Mouse (Mus musculus) heart, embryonic 11.5 days (tissue): ENCODE measurements around the gene Ube2b. TPM values are rescaled to one million over a fixed set of nuclear protein-coding genes. Genes with fewer than 3 reads are reported as not detected.

Experiments used
- ATAC-seq: fragments of 200-750 bp; cut with Nextera tagmentation; replicated peaks from 2 replicates; pipeline ENCODE4 v1.8.0; 2017; ENCODE audit warnings: moderate library complexity; ENCODE audit not compliant: insufficient number of reproducible peaks, low FRiP score, low TSS enrichment
- H3K27ac ChIP-seq: fragments of 300-500 bp; sonication (generic); 2 replicates; pipeline ENCODE4 v1.5.1; 2014; ENCODE audit warnings: mild to moderate bottlenecking, low read depth, low read length
- H3K27me3 ChIP-seq: fragments of 300-500 bp; sonication (generic); 2 replicates; pipeline ENCODE4 v1.6.1; 2014; ENCODE audit warnings: mild to moderate bottlenecking, low read length, mixed read lengths; ENCODE audit not compliant: control insufficient read depth, insufficient read depth
- H3K36me3 ChIP-seq: fragments of 300-500 bp; sonication (generic); 2 replicates; pipeline ENCODE4 v1.6.1; 2014; ENCODE audit warnings: mild to moderate bottlenecking, low read length, moderate library complexity, mixed read lengths; ENCODE audit not compliant: control insufficient read depth, insufficient read depth
- H3K4me1 ChIP-seq: fragments of 300-500 bp; sonication (generic); 2 replicates; pipeline ENCODE4 v1.6.1; 2014; ENCODE audit warnings: low read length; ENCODE audit not compliant: control insufficient read depth, insufficient read depth
- H3K4me2 ChIP-seq: fragments of 300-500 bp; sonication (generic); 2 replicates; pipeline ENCODE4 v1.6.1; 2014; ENCODE audit warnings: mild to moderate bottlenecking, moderate library complexity
- H3K4me3 ChIP-seq: fragments of 300-500 bp; sonication (generic); 2 replicates; pipeline ENCODE4 v1.5.1; 2014; ENCODE audit warnings: low read depth, low read length
- H3K9ac ChIP-seq: fragments of 300-500 bp; sonication (generic); 2 replicates; pipeline ENCODE4 v1.6.1; 2014; ENCODE audit warnings: mild to moderate bottlenecking, low read depth, low read length, moderate library complexity
- H3K9me3 ChIP-seq: fragments of 300-500 bp; sonication (generic); replicated peaks from 2 replicates; pipeline ENCODE4 v1.6.1; 2016; ENCODE audit warnings: low read length; ENCODE audit not compliant: control insufficient read depth
- WGBS: fragments of 180-500 bp; shearing (Covaris S2); extraction: QIAGEN DNeasy Blood & Tissue Kit; methylation state at CpG from one replicate; pipeline ENCODE4 v1.1.7; 2014; ENCODE audit not compliant: insufficient replicate concordance; 5-methylcytosine and 5-hydroxymethylcytosine counted together
- polyA plus RNA-seq: library from polyadenylated mRNA; unstranded; fragments of >200 nt; fragmentation: Nextera tagmentation; extraction: Ambion mirVana; gene quantifications from 2 replicates; pipeline ENCODE4 v1.2.1, GENCODE M21; 2014

Gene Ube2b
- polyA plus RNA-seq, 1 experiment from 2014 or later = 163 TPM

DNA sequence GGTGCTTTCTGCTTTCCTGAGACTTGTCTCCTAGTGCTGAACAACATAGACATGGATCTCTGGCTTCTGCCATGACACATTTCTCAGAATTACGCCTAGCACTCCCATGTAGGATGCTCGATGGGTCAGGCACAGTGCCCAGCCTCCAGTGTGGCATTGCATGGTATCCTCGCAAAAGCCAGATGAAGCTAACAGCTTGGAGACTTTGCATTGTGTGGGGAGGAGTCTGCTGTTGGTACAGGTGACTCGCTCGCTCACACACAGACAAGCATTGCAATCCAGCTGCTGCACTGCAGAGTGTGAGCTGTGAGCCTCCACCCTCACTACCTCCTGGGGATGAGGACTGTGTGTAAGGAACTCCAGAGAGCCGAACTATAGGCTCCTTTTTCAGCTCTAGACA lies 54.4 kb downstream of the Ube2b start:
- no peak overlapping the region for H3K4me3 ChIP-seq
- H3K27ac ChIP-seq = peak overlapping the region; percentile 82
- WGBS = 68% methylated on average over 6 of the region's 6 CpGs
- H3K36me3 ChIP-seq = no peaks in the 10 kb centered on the region
- no peak overlapping the region for H3K9ac ChIP-seq
- H3K27me3 ChIP-seq = 0 out of 2 replicates have a peak, but pooled peaks cover 3% of the 10 kb centered on the region
- peaks cover 14% of the 10 kb centered on the region for H3K4me1 ChIP-seq
- H3K9me3 ChIP-seq = no peaks in the 10 kb centered on the region
- H3K4me2 ChIP-seq = no peak overlapping the region; the same call in 1 of the 2 replicates
- no peak for ATAC-seq

DNA sequence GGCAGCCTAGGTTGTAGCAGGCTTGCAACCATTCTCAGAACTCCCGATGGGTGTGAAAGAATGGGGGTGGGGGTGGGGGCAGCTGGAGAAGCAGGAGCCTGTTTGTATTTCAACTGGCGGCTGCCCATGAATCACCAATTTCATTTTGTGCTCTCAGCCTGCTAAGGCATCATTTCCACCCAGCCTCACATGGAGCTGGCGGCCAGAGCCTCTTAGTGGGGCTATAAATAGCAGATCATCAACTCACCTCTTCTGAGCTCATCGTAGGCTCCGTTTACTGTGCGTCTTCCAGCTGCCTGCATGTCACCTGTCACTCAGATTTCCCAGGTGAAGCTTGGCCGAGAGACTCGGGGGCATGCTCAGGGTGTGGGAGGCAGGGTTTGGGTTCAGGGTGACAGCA lies 55.0 kb downstream of the Ube2b start:
- no peak overlapping the region for H3K4me3 ChIP-seq
- peak overlapping the region; percentile 82 for H3K27ac ChIP-seq
- H3K4me2 ChIP-seq = peak overlapping the region; percentile 42
- H3K27me3 ChIP-seq = 0 out of 2 replicates have a peak, but pooled peaks cover 3% of the 10 kb centered on the region
- 16% methylated on average over 8 of the region's 8 CpGs for WGBS
- H3K9ac ChIP-seq = peak overlapping the region; percentile 49; the same call in 1 of the 2 replicates
- no peaks in the 10 kb centered on the region for H3K9me3 ChIP-seq
- H3K4me1 ChIP-seq = peaks cover 14% of the 10 kb centered on the region
- no peak for ATAC-seq
- H3K36me3 ChIP-seq = no peaks in the 10 kb centered on the region

DNA sequence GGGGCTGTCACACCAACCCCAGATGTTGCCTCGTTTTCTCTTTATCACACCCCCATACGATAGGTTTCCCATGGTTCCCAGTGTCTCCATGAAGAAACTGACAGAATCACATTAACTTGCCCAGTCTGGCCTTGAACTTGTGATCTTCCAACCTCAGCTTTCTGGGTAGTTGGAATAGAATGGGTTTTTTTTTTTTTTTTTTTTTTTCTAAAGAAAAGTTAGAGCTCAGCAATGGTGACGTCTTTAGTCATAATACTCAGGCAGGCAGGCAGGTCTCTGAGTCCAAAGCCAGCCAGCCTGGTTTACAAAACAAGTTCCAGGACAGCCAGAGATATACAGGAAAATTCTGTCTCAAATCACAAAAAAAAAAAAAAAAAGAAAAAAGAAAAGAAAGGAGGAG lies 56.3 kb downstream of the Ube2b start:
- no peak overlapping the region for H3K9ac ChIP-seq
- H3K4me3 ChIP-seq = no peak overlapping the region
- H3K27ac ChIP-seq = no peak overlapping the region
- H3K9me3 ChIP-seq = no peaks in the 10 kb centered on the region
- 87% methylated on average over 3 of the region's 3 CpGs for WGBS
- peaks cover 14% of the 10 kb centered on the region for H3K4me1 ChIP-seq
- no peak for ATAC-seq
- no peak overlapping the region for H3K4me2 ChIP-seq
- 0 out of 2 replicates have a peak, but pooled peaks cover 3% of the 10 kb centered on the region for H3K27me3 ChIP-seq
- no peaks in the 10 kb centered on the region for H3K36me3 ChIP-seq

DNA sequence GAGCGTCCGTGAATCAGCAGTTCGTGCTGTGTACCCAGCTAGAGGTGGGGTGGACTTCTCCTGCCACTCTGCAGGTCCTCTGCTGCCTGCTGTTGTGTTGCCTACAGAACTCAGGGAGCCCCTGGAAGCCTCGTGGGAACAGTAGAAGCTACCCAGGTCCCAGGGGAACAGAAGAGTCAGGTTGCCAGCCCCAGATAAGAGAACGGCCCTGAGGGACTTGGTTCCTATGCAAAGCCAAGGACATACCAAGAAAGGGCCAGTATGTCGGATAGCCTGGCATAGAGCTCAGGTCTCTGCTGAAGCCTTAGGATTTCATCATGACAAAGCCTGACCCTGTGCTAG lies 57.1 kb downstream of the Ube2b start:
- H3K36me3 ChIP-seq = no peaks in the 10 kb centered on the region
- no peak overlapping the region for H3K4me2 ChIP-seq

DNA sequence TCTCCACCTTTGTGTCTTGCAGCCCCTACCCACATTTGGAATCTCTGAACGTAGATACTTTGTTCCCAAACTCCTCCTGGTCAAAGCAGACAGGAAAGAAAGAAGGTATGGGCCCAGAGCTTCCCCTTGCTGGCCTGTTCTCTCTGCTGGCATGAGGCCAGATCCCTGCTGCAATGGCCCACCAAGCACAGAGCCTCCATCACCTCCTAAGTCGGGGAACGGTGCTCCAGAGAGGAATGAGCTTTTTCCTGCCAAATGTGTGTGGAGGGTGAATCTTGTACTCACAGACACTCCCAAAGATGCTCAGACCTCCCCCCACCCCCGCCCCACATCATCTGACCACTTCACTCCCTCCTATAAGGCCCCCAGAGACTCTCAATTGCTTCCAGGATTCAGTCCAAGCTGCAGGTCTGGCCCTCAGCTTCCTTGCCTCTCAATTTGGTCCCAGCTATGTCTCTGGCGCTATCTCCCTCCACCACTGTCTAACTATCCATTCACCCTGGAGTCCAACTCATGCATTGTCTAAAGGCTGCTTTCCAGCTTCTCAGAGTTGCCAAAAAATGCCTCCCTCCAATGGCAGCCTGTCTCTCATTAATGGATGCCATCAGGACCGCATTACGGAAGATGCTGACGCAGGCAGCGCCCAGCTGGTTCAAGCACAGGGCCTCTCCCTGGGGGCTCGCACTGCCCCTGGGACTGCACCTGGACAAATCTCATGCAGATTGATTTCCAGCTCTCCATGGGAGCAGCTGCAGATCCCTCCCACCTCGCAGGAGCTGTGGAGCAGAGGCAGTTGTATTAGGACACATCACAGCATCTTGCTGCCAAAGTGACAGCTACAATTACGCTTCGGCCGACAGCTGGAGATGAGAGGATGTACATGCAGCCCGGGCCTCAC lies 57.7 kb downstream of the Ube2b start:
- H3K27me3 ChIP-seq = 0 out of 2 replicates have a peak, but pooled peaks cover 3% of the 10 kb centered on the region
- ATAC-seq = no peak
- WGBS = 70% methylated on average over 15 of the region's 15 CpGs
- H3K36me3 ChIP-seq = no peaks in the 10 kb centered on the region
- no peak overlapping the region; the same call in 1 of the 2 replicates for H3K9ac ChIP-seq
- H3K27ac ChIP-seq = no peak overlapping the region
- H3K4me3 ChIP-seq = no peak overlapping the region
- H3K4me2 ChIP-seq = no peak overlapping the region
- H3K4me1 ChIP-seq = peaks cover 14% of the 10 kb centered on the region
- no peaks in the 10 kb centered on the region for H3K9me3 ChIP-seq

More for the DNA sequence above, 57.1 kb downstream of the Ube2b start:
- H3K27ac ChIP-seq = no peak overlapping the region
- peaks cover 14% of the 10 kb centered on the region for H3K4me1 ChIP-seq
- no peak for ATAC-seq
- no peak overlapping the region; the same call in 1 of the 2 replicates for H3K9ac ChIP-seq
- H3K27me3 ChIP-seq = 0 out of 2 replicates have a peak, but pooled peaks cover 3% of the 10 kb centered on the region
- H3K9me3 ChIP-seq = no peaks in the 10 kb centered on the region
- no peak overlapping the region for H3K4me3 ChIP-seq
- WGBS = 48% methylated on average over 6 of the region's 6 CpGs

DNA sequence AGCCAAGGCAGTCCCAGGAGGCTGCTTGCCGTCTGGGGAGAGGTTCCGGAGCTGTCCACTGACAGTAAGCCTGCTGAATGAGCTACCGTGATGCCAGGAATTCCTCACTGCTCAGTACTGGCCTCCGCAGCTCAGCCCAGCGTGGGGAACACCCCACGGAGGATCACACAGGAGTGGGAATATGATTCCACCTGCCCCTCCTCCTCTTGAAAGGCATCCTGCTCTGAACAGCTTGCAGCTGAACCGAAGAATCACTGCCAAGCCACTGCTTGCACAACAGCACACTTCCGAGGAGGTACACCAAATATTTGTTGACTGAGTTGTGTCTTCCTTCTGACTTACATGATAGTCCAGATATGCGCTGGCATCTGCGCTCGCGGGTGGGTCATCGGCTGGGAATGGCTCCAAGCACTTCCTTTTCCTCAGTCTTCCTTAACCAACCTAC lies 60.0 kb downstream of the Ube2b start:
- Histone ChIP-seq H3K4me2 (no peak overlapping the region), H3K36me3 (no peaks in the 10 kb centered on the region), H3K27ac (no peak overlapping the region), H3K9ac (no peak overlapping the region), H3K4me1 (peaks cover 9% of the 10 kb centered on the region), H3K27me3 (0 out of 2 replicates have a peak, but pooled peaks cover 3% of the 10 kb centered on the region), H3K4me3 (no peak overlapping the region), H3K9me3 (no peaks in the 10 kb centered on the region)
- ATAC-seq = no peak
- 45% methylated on average over 13 of the region's 13 CpGs for WGBS

DNA sequence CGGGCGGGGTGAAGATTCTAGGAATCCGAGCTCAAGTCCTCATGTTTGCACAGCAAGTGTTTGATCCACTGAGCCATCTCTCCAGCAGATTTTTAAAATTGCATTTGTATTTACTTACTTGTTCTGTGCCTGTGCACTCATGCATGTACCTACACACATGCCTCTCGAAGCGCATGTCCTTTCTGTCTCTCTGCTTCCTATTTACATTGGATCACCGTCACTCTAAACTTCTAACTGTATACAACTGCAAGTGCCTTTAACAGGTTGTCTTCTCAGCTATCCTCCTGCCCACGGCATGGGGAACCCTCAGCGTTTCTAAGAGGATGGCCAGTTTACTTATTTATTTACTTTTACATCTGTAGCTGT lies 61.0 kb downstream of the Ube2b start:
- no peak overlapping the region for H3K4me2 ChIP-seq

DNA sequence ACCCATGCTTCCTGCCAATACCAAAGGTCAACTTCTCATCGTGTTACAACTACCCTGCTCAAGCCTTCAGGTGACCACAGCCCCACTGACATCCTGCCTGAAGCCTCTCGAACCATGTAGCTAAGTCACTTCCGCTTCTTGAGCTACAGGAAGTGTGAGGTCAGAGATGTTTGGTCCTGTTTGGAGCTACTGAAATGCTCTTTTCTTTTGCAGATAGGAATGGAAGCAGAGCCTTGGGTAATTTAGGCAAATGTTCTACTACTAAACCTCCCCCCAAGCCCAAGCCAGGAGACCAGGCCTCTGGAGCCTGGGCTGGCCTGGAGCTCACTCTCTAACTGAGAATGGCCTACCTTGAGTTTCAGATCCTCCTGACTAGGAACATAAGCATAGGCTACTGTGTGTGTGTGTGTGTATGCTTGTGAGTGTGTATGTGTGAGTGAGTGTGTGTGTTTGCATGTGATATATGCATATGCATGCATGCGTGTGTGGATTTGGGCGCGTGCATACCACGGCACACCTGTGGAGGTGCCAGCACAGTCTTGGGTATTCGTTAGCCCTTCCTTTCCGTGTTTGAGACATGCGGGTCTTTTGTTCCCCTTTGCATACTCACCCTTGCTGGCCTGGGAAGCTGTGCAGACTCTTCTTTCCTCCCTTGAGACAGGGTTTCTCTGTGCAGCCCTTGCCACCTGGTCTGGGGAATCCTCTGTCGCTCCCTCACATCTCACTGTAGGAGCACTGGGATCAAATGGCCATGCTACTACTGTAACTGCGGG lies 61.6 kb downstream of the Ube2b start:
- Histone ChIP-seq H3K27me3 (0 out of 2 replicates have a peak, but pooled peaks cover 3% of the 10 kb centered on the region), H3K27ac (no peak overlapping the region), H3K9me3 (no peaks in the 10 kb centered on the region), H3K36me3 (no peaks in the 10 kb centered on the region), H3K4me1 (no peaks in the 10 kb centered on the region), H3K9ac (no peak overlapping the region), H3K4me2 (no peak overlapping the region), H3K4me3 (no peak overlapping the region)
- WGBS = 80% methylated on average over 12 of the region's 12 CpGs
- ATAC-seq = no peak

More for the DNA sequence above, 61.0 kb downstream of the Ube2b start:
- 78% methylated on average over 8 of the region's 8 CpGs for WGBS
- Histone ChIP-seq H3K4me3 (no peak overlapping the region), H3K9ac (no peak overlapping the region), H3K4me1 (no peaks in the 10 kb centered on the region), H3K36me3 (no peaks in the 10 kb centered on the region), H3K27me3 (0 out of 2 replicates have a peak, but pooled peaks cover 3% of the 10 kb centered on the region), H3K9me3 (no peaks in the 10 kb centered on the region), H3K27ac (no peak overlapping the region)
- no peak for ATAC-seq
